Mouse (Mus musculus) c-Kit-positive CD71-negative TER-119-negative erythroid progenitor cells, embryonic 14.5 days (primary cell): Measurements from ENCODE around the gene Atg4b.

Experiments
- DNase-seq: peaks from one replicate; pipeline ENCODE4 v3.0.0-alpha.2; 2013; ENCODE audit warnings: low read depth

The Atg4b gene

GRCm38 (mm10) chr1:93751290-93751689, at the start of gene Atg4b:
Atg4b (plus strand) TSS chr1:93751500.
- no peak for DNase-seq

DNA sequence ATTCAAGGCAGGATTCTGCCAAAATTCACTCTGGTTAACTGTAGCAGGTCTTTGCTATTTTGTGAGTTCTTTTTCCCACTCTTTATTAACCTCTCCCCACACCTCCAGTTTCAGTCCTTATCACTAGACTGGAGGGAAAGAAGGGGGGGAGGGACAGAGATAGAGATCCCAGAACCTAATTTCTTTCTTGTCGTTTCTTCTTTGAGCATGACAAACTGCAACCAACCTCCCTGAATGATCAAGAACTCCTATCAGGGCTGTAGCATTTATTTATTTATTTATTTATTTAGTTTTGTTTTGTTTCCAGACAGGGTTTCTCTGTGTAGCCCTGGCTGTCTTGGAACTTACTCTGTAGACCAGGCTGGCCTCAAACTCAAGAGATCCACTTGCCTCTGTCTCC, 49.2 kb upstream of the Atg4b start:
- DNase-seq = no peak

DNA sequence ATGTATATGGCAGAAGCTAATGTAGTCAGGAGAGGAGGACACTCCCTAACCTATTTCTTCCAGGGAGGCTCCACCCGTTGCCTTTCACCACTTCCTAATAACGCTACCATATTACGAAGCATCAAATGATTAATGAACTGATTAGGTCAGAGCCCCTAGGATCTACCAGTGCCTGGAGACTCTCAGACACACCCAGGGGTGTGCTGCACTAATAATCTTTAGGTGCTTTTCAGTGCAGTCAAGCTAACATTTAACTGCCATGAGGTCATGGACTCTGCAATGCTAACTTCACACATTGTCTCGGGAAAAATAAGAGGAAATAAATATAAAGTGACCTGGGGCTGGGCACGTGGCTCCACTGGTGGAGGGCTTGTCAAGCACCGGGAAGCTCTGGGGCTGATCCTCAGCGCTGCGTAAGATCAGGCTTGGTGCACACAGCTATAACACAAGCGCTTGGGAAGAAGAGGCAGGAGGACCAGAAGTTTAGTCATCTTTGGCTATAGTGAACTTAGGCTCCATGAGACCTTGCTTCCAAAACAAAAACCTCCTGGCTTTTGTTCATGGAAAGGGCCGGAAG, 47.7 kb upstream of the Atg4b start:
- no peak for DNase-seq

DNA sequence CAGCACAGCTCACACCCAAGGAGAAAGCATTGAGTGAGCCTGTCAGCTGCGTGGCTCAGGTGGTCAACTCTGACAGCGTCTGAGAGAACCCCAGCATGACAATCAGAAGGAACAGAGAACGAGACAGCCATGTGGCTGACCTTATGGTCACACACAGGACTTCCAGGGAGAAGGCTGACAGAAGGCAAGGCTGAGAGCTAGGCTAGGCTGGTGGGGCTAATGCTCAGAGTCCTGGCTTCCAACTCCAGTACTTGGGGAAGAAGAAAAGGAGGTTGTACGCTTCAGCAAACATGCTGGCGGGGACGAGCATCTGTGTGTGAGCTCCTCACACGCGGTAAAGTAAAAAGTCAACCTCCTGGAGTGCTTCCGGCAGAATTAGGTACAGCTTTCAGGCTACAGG, 47.0 kb upstream of the Atg4b start:
- no peak for DNase-seq

DNA sequence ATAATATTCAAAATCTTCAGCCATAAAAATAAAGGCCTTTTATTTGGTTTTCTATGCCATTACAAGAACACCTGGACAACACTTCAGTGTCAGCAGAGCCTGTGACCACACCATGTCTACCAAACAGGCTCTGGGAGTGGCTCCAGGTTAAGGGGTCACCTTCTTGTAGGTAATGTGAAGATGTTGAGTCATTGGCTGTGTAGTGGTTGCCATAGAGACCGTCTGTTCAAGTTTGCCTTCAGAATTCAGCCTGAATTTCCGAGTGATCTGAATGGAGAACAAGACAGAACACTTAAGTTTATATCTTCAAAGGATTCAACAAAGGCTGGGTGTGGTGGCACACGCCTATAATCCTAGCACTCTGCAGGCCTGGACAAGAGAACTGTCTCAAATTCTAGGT, 45.9 kb upstream of the Atg4b start:
- DNase-seq = no peak

GRCm38 (mm10) chr1:93716166-93716565, 35.1 kb upstream of the Atg4b start:
- DNase-seq = no peak

DNA sequence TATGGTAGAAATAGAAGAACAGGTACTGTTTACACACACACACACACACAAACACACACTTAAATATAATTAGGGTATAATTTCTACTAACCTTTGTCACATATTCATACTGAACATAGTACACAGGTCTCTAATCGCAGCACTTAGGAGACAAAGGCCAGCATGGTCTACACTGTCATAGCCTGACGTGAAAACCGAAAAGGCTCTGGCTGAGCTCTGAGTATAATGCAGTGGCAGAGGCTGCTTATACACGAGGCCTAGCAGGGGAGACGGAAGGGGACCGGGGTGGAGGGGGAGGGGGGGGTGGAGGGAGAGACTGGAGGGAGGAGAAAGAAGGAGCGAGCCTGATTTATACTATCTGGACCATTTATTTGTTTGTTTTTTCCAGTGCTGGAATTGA, 29.7 kb upstream of the Atg4b start:
- DNase-seq = no peak

DNA sequence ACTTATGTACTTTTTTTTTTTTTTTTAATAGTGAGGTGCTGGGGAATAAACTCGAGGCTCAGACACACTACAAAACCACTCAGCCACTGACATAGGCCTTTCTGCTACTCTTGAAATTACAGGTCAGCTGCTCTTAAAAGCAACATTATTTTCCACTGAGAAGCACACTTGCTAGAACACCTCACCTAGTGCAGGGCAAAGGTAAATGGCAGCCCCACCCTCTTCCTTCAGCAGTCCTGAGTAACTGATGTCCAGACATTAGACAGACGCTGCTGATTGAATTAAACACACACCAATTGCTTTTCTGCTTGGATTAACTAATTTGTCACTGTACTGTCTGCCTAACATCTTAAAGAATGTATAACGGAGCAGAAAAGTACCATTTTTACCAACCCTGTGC, 26.7 kb upstream of the Atg4b start:
- DNase-seq = no peak

- no peak for DNase-seq
Measured at GRCm38 (mm10) chr1:93725665-93726064, 25.6 kb upstream of the Atg4b start.

GRCm38 (mm10) chr1:93726116-93726515, 25.2 kb upstream of the Atg4b start:
- no peak for DNase-seq

DNA sequence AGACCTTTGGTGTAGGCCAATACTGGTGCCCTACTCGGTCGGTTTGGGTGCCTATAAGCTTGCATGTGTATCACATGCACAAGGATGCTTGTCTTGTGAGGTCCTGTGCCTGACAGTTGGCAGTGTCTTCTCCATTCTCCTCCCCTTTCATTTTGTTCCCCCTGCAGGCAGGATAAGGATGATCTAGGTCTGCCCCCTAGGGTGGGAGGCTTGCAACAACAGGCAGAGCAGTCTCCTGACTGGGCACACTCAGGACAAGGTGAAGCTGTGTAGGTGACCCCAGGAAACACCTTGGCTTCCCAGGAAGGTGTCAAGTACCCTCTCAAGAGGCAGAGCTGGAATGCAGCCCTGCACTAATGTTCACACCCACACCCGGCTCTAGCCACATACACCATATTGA, 24.3 kb upstream of the Atg4b start:
- peak; percentile 20 for DNase-seq

GRCm38 (mm10) chr1:93731103-93731502, 20.2 kb upstream of the Atg4b start:
- no peak for DNase-seq

DNA sequence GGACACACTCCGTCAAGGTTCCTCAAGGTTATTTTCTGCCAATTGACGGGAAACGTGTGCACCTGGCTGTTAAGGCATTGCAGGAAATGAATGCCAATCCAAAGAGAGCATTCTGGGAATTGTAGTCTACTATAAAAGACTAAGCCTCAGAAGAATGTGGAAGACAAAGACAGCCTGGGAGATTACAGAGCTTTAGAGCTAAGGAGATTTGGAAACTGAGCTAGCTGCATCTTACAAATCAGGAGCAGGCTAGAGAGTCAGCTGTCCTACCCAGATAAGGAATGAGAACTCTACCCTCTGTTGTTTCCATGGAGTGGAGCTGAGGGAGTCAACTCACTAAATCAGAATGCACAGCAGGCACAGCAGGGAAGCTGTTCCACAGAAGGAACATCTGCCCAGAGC, 19.4 kb upstream of the Atg4b start:
- DNase-seq = no peak

DNA sequence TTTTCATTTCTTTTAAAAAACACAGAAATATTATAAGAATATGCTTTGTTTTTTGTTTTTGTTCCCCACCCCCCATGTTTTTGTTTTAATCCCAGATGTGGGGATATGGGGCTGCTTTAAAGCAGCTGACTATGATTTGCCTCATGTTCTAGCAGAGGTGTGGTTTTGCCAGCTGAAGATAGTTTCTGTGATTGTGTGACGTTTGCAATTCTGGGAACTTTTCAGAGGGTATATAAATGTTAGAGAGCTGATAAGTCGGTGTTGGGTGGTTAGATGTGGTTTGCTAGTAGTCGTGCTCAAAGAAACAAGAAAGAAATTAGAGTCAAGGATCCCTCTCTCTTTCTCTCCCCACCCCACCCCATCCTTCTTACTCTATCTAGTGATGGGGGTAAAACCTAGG, 15.4 kb upstream of the Atg4b start:
- no peak for DNase-seq

DNA sequence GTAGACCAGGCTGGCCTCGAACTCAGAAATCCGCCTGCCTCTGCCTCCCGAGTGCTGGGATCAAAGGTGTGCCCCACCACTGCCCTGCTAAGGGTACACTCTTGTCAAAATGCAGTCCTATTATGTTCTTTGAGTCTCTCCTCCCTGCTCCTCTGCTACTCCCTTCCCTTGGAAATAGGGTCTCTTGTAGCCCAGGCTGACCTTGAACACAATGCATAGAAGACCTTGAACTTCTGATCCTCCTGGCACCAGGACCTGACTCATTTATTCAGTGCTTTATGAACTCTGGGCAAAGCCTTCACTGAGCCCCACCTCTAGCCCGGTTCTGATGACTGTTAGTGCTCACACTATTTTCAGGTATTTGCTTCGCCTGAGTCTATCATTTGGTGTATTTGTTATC, 13.6 kb upstream of the Atg4b start:
- DNase-seq = no peak

DNA sequence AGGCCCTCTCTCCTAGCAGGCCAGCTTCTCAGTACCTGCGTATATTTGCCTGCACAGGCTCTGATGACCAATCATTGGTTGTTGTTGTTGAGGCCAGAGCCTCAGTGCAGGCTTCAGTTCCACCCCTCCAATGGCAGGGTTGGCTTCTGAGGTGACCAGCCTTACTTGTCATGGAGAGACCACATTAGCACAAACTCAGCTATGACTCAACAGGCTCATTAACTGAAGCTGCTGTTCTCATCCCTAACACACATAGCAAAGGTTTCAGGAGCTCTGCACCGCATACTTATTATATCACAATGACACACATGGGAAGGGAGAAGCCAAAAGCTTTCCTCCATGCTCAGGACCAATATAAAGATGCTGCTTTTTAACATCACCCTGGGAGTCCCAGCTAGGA, 10.6 kb upstream of the Atg4b start:
- no peak for DNase-seq

DNA sequence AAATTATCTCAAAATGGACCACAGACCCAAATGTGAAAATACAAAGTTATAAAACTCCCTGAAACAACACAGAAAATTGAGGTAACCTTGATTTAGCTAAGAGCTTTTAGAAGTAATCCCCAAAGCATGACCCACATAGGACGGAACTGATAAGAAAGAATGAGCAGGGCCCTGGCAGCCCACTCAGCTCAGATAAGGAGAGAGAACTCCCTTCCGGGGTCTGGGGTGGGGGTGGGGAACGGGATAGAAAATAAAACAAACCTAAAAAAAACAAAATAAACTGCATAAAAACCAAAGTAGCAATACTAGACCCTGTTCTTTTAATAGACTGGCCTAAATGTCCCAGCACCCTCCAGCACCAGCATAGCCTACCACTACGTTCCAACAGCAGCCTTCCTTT, 9.3 kb upstream of the Atg4b start:
- DNase-seq = no peak

GRCm38 (mm10) chr1:93742910-93743309, 8.4 kb upstream of the Atg4b start:
- no peak for DNase-seq

DNA sequence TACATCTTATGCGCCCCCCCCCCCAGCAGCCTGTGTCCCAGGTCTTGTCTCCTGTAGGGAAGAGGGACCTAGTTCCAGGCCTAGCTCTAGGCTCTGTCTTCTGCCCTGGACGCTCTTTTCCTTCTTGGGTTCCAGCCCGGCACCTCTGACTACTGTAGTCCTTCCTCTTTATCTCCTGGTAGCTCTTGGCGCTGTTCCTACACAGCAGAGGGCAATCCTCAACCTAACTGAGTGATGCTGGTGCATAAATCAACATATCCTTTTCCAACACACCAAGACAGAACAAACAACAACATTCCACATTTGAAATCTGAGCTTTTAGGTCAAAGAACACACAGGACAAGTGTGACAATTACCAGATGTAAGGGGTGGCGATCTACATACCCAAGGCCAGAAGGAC, 5.1 kb upstream of the Atg4b start:
- DNase-seq = no peak

DNA sequence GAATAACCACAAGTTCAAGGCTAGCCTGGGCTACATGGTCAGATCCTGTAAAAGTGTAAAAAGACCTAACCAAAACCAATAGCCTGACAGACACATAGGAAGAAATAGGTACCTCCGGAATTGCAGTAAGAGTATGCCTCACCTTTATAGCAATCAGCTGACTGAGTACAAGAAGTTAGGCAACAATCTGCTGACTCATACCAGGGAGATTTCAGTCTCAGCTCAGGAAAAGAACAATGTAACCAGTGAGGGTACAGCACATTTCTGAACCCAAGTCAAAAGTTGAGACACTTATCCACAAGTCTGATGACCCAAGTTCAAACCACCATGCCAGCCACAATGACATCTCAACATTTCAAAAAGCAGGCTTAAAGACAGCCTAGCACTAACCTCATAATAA, 2.8 kb upstream of the Atg4b start:
- no peak for DNase-seq

GRCm38 (mm10) chr1:93753911-93754572, 2.7 kb downstream of the Atg4b start:
- DNase-seq = no peak

DNA sequence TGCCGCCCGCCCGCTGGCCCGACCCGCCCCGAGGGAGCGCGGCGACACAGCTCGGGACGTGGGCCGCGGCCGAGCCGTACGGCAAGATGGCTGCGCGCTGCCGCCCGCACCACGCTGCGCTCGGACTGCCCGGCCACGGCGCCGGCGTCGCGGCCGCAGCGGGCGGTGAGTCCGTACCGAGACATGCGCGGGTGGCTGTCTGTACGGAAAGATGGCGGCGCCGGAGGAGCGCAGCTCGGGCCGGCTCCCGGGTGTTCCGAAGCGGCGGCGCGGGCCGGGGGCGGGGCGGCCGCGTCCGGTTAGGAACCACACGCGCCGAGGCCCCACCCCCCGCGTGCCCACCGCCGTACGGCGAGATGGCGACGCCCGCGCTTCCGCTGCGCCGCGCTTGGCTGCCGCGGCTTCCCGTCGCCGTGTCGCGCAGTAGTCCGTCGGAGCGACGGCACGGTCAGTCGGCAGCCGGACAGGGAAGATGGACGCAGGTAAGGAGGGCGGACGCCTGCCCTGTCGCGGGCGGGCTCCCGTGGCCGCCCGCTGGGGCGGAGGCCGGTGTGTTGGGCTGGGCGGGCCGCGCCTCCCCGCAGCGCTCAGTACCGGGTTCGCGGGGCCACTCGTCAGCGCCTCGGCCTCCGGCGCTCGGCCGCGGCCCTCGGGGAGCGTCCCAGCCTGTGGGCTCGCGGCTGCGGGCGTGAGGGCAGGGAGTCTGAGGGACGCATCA, 3.4 kb downstream of the Atg4b start, which contains the start of gene Thap4:
Gene Thap4 (minus strand): TSS at position 292 of the 718 bp plus-strand sequence.
- peak; percentile 59 for DNase-seq

DNA sequence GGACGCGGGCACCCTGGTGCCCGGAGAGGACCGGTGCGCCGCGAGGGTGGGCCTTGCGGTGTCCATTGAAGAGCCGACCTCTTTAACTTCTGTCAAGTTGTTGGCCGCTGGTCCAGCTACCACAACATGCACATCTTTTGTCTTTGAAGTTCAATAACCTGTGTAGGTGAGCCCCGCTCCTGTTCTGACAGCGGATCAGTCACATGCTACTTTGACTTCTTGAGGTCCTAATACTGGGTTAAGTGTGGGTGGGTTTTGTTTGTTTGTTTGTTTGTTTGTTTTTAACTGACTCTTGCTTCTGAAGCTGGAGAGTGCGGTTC, 4.0 kb downstream of the Atg4b start:
- DNase-seq = no peak

DNA sequence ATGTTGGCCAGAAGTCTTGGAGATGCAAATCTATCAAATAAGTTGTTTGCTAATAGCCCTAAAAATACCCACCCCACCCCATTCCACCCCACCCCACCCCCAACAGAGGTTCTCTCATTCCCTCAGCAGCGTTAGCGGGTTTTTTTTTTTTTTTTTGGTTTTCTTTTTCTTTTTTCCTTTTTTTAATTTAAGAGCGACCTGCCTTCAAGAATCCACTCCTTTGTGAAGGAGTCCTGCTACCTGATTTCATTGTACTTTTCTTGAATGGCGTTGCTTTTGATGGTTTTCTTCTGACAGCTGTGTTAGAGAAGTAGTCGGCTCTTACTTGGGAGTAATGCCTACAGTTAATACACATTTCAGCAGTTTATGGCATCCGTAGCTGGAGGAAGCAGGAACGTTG, 4.3 kb downstream of the Atg4b start:
- no peak for DNase-seq
